Mouse (Mus musculus) kidney, postnatal 36 days (tissue): ENCODE results near the gene Gclm.
"Not testable (repeated sequence)": the region's sequence is repeated elsewhere in the genome, so short reads cannot be mapped to it uniquely, and the experiment has no call there.

ENCODE experiments used
- DNase-seq, 2 experiments: peaks; one replicate each; pipeline ENCODE4 v3.0.0; 2021 to 2022; ENCODE audit warnings: mixed read lengths in 2 of 2

The Gclm gene

DNA sequence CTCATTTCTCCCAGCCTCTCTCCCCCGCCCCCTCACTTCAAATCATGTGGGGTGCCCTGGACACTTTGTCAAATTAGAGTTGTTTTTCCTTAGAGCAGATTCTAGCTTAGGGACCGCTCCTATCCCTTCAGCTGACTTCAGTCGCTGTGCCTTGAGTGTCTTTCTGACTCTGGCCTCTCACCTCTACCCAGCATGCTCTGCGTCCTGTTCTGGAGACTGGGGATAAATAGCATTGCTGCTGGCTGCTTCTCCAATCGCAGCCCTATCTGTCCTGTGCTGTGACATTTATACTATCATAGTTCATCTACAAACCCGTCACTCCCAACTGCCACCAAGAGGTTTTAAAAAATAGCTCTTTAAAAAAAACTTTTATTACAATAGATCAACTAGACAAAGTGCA, 2.5 kb upstream of the Gclm start:
- peak in 1 of 2 experiments; percentile 52 for DNase-seq

- no peak for DNase-seq
These were observed 1.8 kb upstream of the Gclm start for GRCm38 (mm10) chr3:122243416-122244167.

- DNase-seq = no peak
These were observed 598 bp upstream of the Gclm start for GRCm38 (mm10) chr3:122244759-122245158.

DNA sequence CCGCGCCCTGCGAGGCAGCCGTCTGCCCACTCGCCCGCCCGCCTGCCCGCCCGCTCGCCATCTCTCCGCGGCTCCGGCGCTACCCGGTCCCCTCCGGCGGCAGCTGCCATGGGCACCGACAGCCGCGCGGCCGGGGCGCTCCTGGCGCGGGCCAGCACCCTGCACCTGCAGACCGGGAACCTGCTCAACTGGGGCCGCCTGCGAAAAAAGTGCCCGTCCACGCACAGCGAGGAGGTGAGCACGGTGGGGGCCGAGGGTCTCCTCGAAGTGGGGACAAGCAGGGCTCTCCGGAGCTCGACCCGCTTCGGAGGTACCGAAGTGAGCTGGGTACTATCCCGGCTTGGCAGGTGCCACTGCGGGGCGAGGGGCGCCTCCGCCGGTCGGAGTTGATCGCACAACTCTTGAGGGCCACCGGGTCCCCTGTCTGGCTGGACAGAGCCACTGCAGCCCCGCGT, 548 bp downstream of the Gclm start:
- peak; percentile 56 to 74 for DNase-seq

GRCm38 (mm10) chr3:122246406-122246805, 1.0 kb downstream of the Gclm start:
- peak in 1 of 2 experiments; percentile 22 for DNase-seq

- DNase-seq = peak; percentile 59 to 62
These were observed 1.8 kb downstream of the Gclm start for GRCm38 (mm10) chr3:122246986-122247767.

GRCm38 (mm10) chr3:122247768-122248100, 2.4 kb downstream of the Gclm start:
- no peak for DNase-seq

- peak in 1 of 2 experiments; percentile 45 for DNase-seq
These were observed 7.3 kb downstream of the Gclm start for GRCm38 (mm10) chr3:122252466-122253253.

DNA sequence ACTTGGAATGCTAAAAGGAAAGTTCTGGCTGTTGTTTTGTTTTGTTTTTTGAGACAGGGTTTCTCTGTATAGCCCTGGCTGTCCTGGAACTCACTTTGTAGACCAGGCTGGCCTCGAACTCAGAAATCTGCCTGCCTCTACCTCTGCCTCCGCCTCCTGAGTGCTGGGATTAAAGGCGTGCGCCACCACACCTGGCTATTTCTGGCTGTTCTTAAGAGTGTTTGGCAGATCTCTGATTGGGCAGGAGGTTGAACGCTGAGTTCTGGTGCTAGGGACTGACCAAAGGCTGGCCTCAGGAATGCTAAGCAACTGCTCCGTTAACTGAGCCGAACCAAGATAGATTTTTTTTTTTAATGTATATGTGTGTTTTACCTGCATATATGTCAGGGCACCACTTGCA, 8.7 kb downstream of the Gclm start:
- not testable (repeated sequence) for DNase-seq

DNA sequence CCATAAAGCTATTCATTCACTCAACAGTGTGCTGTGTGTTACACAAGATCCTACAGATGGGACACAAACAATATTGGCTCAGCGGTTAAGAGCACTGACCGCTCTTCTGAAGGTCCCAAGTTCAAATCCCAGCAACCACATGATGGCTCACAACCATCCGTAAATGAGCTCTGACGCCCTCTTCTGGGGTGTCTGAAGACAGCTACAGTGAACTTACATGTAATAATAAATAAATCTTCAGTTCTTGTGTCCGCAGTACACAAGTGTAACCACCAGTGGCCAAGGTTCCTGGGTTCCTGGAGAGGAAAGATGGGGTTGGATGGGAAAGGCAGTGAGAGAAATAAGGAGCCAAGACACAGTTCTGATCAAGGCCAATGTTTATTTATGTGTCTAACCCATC, 24.6 kb downstream of the Gclm start:
- peak in 1 of 2 experiments; percentile 27 for DNase-seq

DNA sequence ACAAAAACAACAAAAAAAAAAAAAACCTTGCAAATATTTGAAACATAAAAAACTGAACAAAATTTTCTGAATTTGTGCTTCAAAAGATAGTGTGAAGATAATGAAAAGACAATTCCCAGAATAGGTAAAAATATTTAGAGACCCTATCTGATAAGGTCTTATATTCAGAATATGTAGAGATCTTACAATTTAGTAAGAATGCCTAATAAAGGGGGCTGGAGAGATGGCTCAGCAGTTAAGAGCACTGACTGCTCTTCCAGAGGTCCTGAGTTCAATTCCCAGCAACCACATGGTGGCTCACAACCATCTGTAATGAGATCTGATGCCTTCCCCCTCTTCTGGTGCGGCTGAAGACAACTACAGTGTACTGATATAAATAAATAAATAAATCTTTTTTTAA, 27.2 kb downstream of the Gclm start:
- not testable (repeated sequence) for DNase-seq

- no peak for DNase-seq
These were observed 28.3 kb downstream of the Gclm start for GRCm38 (mm10) chr3:122273407-122274240.

DNA sequence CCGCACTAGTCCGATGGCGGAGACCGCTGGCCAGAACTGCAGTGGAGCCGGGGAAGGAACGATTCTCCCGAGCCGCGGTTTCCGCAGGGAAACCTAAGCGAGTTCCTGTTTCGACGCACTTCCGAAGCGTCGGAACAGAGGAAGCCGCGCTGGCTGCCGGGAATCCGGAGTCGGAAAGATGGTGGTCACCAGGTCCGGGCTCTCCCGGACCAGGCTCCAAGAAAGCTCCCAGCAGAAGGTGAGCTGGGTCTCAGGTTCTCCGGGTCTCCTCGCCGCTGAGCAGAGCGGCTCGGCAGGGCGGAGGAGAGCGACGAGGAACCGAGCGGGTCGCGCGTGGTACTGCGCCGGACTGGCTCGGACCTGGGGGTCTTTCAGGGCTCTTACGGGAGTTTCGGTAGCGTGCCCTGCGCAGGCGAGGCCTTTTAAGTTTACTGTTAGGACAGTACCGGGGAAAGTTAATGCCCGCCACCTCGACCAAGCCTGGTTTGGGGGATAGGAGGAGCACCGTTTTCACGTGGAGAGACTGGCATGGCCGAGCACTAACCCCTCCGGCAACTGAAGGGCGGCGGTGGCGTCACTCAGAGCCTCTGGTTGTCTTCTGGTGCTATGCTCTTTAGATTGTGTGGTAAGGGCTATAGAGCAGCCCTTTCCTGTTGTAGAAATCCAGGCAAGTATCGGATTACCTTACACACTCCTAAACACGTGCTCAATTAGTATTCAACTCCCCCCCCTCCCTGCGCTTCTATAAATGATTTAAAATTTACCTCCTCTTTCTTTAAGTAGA, 29.1 kb downstream of the Gclm start, which contains the start of gene Dnttip2:
Gene Dnttip2, plus strand, starts transcription at position 148 of the 784 bp plus-strand sequence.
- peak; percentile 95 for DNase-seq

- DNase-seq = no peak
These were observed 29.8 kb downstream of the Gclm start for GRCm38 (mm10) chr3:122275111-122275510.

DNA sequence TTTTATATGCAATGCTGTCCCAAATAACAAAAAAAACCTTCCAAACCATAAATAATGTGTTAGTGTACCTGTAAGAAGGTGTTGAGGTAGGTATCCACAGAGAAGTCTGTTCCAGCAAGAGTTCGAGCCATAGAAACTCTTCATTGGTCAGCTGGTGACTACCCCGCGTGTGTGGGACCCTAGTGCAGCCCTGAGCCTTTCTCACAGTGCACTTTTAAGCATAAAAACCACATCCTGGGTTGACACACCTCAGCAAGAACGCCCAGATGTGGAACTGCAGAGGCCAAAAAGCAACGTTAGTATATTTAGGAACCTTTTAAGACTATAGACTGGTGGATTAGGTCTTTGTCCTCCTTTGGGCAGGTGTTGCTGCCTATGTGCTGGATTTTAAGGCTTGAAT, 41.8 kb downstream of the Gclm start:
- DNase-seq = no peak

DNA sequence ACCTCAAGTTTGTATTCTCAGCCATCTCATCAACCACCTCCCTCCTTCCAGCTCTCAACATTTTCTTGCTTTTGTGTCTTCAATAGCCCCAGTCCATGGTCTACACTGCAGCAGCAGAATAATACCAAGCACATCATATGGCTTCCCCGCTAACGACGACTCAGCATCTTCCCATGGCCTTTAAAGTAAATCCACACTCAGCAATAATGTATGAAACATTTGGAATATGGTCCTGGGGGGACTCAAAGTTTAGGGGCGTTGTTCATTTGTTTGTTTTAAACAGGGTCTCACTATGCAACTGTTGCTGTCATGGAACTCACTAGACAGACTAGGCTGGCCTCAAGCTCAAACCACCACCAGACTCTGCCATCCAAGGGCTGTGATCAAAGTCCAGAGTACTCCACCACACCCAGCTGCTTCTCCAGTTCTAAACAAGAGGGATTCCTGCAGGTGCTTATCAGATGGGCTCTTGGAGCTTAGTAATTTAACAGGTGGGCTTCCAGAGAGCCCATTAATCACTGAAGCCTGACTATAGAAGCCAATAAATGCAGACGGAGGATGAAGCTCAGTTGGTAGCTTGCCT, 43.3 kb downstream of the Gclm start:
- no peak for DNase-seq

DNA sequence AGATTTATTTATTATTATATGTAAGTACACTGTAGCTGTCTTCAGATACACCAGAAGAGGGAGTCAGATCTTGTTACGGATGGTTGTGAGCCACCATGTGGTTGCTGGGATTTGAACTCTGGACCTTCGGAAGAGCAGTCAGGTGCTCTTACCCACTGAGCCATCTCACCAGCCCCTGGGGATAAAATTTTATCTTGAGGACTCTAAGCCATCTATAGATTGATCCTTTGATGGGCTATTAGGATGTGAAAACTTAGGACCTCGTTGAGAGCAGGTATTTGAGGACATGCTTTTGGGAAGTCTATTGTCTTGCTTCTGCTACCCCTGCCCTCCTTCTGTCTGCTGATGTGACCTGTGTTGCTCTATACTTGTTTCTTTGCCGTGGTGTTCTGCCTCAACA, 44.0 kb downstream of the Gclm start:
- DNase-seq = not testable (repeated sequence)

- no peak for DNase-seq
These were observed 45.3 kb downstream of the Gclm start for GRCm38 (mm10) chr3:122290696-122291095.

GRCm38 (mm10) chr3:122291828-122292227, 46.5 kb downstream of the Gclm start:
- DNase-seq = no peak

GRCm38 (mm10) chr3:122292300-122293222, 47.2 kb downstream of the Gclm start:
- DNase-seq = peak; percentile 94 to 96
